14 mouse cellular contexts compared by ENCODE assay signal in genomic region chr6:126948336-126948735, GRCm38 (mm10). TPM values are rescaled to one million over a fixed set of nuclear protein-coding genes. Genes with fewer than 3 reads are reported as not detected.
DNase-seq lines count a peak whose midpoint lies in the region; ATAC-seq and TF ChIP-seq lines count a peak whose summit lies in the region.
"Had no signal": no experiment of that assay in that cellular context is flagged by ENCODE, and none has a peak within 500 bp of the region (broad histone marks: within the 10 kb centered on the region; RNA-seq: fewer than 3 reads in every experiment).

No protein-coding gene starts in this region.

- WGBS in embryonic facial prominence, embryonic 11.5 days: 90% methylated on average over 4 of the region's 4 CpGs
- WGBS in embryonic facial prominence, embryonic 10.5 days: 91% methylated on average over 4 of the region's 4 CpGs

- no peaks in the 10 kb centered on the region for H3K4me1 ChIP-seq in embryonic facial prominence, embryonic 11.5 days (ENCODE audit: control insufficient read depth, insufficient read depth, low read length)
- no peaks in the 10 kb centered on the region for H3K4me1 ChIP-seq in embryonic facial prominence, embryonic 10.5 days
- H3K4me1 ChIP-seq: limb, embryonic 12.5 days; midbrain, embryonic 12.5 days had no signal

- peak; percentile 74 for TF ChIP-seq CTCF in left cerebral cortex, adult 2 months (IDR thresholded peaks at IDR 0.05)

- no peak overlapping the region for H3K4me3 ChIP-seq in embryonic facial prominence, embryonic 11.5 days (ENCODE audit: low read depth, low read length)
- no peak overlapping the region for H3K4me3 ChIP-seq in embryonic facial prominence, embryonic 10.5 days
- H3K4me3 ChIP-seq in left cerebral cortex, adult 2 months: no peak overlapping the region
- H3K4me3 ChIP-seq: limb, embryonic 12.5 days; midbrain, embryonic 12.5 days had no signal

- no peaks in the 10 kb centered on the region for H3K9me3 ChIP-seq in embryonic facial prominence, embryonic 11.5 days (replicated peaks; ENCODE audit: control insufficient read depth, low read length)
- H3K9me3 ChIP-seq in embryonic facial prominence, embryonic 10.5 days: no peaks in the 10 kb centered on the region
- H3K9me3 ChIP-seq: limb, embryonic 12.5 days; midbrain, embryonic 12.5 days had no signal

- no peaks in the 10 kb centered on the region for H3K27me3 ChIP-seq in embryonic facial prominence, embryonic 11.5 days (ENCODE audit: control insufficient read depth, insufficient read depth, low read length)
- H3K27me3 ChIP-seq in embryonic facial prominence, embryonic 10.5 days (replicated peaks; ENCODE audit: low read depth, poor library complexity, severe bottlenecking): no peaks in the 10 kb centered on the region
- H3K27me3 ChIP-seq: limb, embryonic 12.5 days; midbrain, embryonic 12.5 days had no signal

- no peak overlapping the region for H3K4me2 ChIP-seq in embryonic facial prominence, embryonic 11.5 days (ENCODE audit: low read depth, low read length)
- H3K4me2 ChIP-seq: limb, embryonic 12.5 days; midbrain, embryonic 12.5 days had no signal

- ATAC-seq in embryonic facial prominence, embryonic 11.5 days (replicated peaks; ENCODE audit: insufficient number of reproducible peaks, low FRiP score, low TSS enrichment, low read depth): no peak

- H3K36me3 ChIP-seq in embryonic facial prominence, embryonic 11.5 days (replicated peaks; ENCODE audit: control insufficient read depth, insufficient read depth, low read depth, low read length): no peaks in the 10 kb centered on the region
- peaks cover 15% of the 10 kb centered on the region; the same call in 1 of the 2 replicates for H3K36me3 ChIP-seq in embryonic facial prominence, embryonic 10.5 days (replicated peaks)

- intact Hi-C loops in left cerebral cortex, adult 2 months (cut with DNase I): no loop called here

- peak; percentile 64 for DNase-seq in embryonic facial prominence, embryonic 11.5 days (ENCODE audit: low spot score)
- DNase-seq in embryonic facial prominence, embryonic 10.5 days (ENCODE audit: low spot score): no peak
- DNase-seq in left cerebral cortex, adult 2 months (ENCODE audit: extremely low spot score in 1 of 2, low spot score in 2 of 2): no peak
- DNase-seq in left cerebral cortex, adult 8-10 months (ENCODE audit: low spot score in 2 of 2): no peak
- peak; percentile 22 for DNase-seq in Muller cell, postnatal 12 days (ENCODE audit: inconsistent ontology term)
- peak; percentile 29 for DNase-seq in naive thymus-derived CD4-positive, alpha-beta T cell, adult 2 months (ENCODE audit: low read depth)
- no peak for DNase-seq in urinary bladder, postnatal 10 days (ENCODE audit: low spot score)
- DNase-seq in frontal cortex, adult 2 months (ENCODE audit: extremely low spot score in 1 of 2, low spot score in 1 of 2): no peak
- DNase-seq: cerebellum, adult 8-10 months; kidney, postnatal 25 days had no signal

- H3K9ac ChIP-seq in embryonic facial prominence, embryonic 11.5 days (replicated peaks; ENCODE audit: low read length): no peak overlapping the region
- H3K9ac ChIP-seq: limb, embryonic 12.5 days; midbrain, embryonic 12.5 days had no signal

- H3K27ac ChIP-seq in embryonic facial prominence, embryonic 11.5 days (replicated peaks; ENCODE audit: low read depth, low read length): no peak overlapping the region
- H3K27ac ChIP-seq in embryonic facial prominence, embryonic 10.5 days (replicated peaks): no peak overlapping the region
- H3K27ac ChIP-seq in left cerebral cortex, adult 2 months: no peak overlapping the region
- H3K27ac ChIP-seq: limb, embryonic 12.5 days; midbrain, embryonic 12.5 days had no signal

RNA-seq across cellular contexts. Expression of gene D6Wsu163e, which starts 8.6 kb away (rescaled TPM):
- 15.5 and 17.9 TPM in 2 replicates for polyA plus RNA-seq in embryonic facial prominence, embryonic 11.5 days (2014; fragmentation: Nextera tagmentation; extraction: Ambion mirVana)
- 11.0 and 13.1 TPM in 2 replicates for polyA plus RNA-seq in embryonic facial prominence, embryonic 10.5 days (2016; fragmentation: Nextera tagmentation; extraction: Ambion mirVana)
- 10 to 100 TPM; 40.3 to 47.3 TPM for total RNA-seq in left cerebral cortex, adult 2 months (2021)
- total RNA-seq in left cerebral cortex, adult 8-10 months (2022): 10 to 100 TPM; 41.7 to 44.9 (median 42.5) TPM
- 25.8 and 32.7 TPM in 2 replicates for polyA plus RNA-seq in frontal cortex, adult 2 months (2012; rRNA removed)

RNA-seq across cellular contexts. Expression of gene Rad51ap1, which starts 8.9 kb away (rescaled TPM):
- polyA plus RNA-seq in embryonic facial prominence, embryonic 11.5 days (2014; fragmentation: Nextera tagmentation; extraction: Ambion mirVana): 87.3 and 92.6 TPM in 2 replicates
- 76.9 and 79.3 TPM in 2 replicates for polyA plus RNA-seq in embryonic facial prominence, embryonic 10.5 days (2016; fragmentation: Nextera tagmentation; extraction: Ambion mirVana)
- 1 to 10 TPM; 3.2 to 3.3 TPM for total RNA-seq in left cerebral cortex, adult 2 months (2021)
- total RNA-seq in left cerebral cortex, adult 8-10 months (2022): 1 to 10 TPM; 2.0 to 4.2 (median 3.5) TPM
- 4.1 and 4.5 TPM in 2 replicates for polyA plus RNA-seq in frontal cortex, adult 2 months (2012; rRNA removed)

RNA-seq across cellular contexts. Expression of gene Dyrk4, which starts 26.7 kb away (rescaled TPM):
- polyA plus RNA-seq in embryonic facial prominence, embryonic 11.5 days (2014; fragmentation: Nextera tagmentation; extraction: Ambion mirVana): 0.15 TPM in 1 of 2 replicates, not detected in the other
- not detected in 2 replicates for polyA plus RNA-seq in embryonic facial prominence, embryonic 10.5 days (2016; fragmentation: Nextera tagmentation; extraction: Ambion mirVana)
- total RNA-seq in left cerebral cortex, adult 2 months (2021): not detected
- under 1 TPM in 3 of 4 experiments, not detected in 1; 0.30 to 0.49 (median 0.41) TPM for total RNA-seq in left cerebral cortex, adult 8-10 months (2022)
- 0.30 and 0.65 TPM in 2 replicates for polyA plus RNA-seq in frontal cortex, adult 2 months (2012; rRNA removed)
- total RNA-seq: adrenal gland, adult 18-20 months had no signal
- polyA plus RNA-seq: heart, embryonic 14.5 days; limb, embryonic 12.5 days; midbrain, embryonic 12.5 days had no signal

Comparison
In these comparisons a context has a peak if more than half of its experiments do, and no peak if none do; other contexts are left out.
1. DNase-seq: peak in embryonic facial prominence, embryonic 11.5 days (single experiment), Muller cell, postnatal 12 days (single experiment) and naive thymus-derived CD4-positive, alpha-beta T cell, adult 2 months (single experiment); none in embryonic facial prominence, embryonic 10.5 days (single experiment), left cerebral cortex, adult 2 months (0 of 2), left cerebral cortex, adult 8-10 months (0 of 2), urinary bladder, postnatal 10 days (single experiment) and frontal cortex, adult 2 months (0 of 2).
2. RNA of gene Rad51ap1, which starts 8.9 kb away (polyA plus RNA-seq): 87.3 to 92.6 TPM in embryonic facial prominence, embryonic 11.5 days and 76.9 to 79.3 TPM in embryonic facial prominence, embryonic 10.5 days; 4.1 to 4.5 TPM in frontal cortex, adult 2 months; every median in the first group is over 10 times any median in the second.